Mouse (Mus musculus) MEL (cell line): ENCODE measurements around the gene Mcoln3. TPM values are rescaled to one million over a fixed set of nuclear protein-coding genes. Genes with fewer than 3 reads are reported as not detected.
A peak's percentile ranks its signal among the peaks of the same experiment; 100 is the strongest.

ENCODE experiments used
- DNase-seq: peaks from one replicate; pipeline ENCODE4 v3.0.0; 2011; ENCODE audit warnings: low read depth, low spot score
- H3K27ac ChIP-seq: 2 replicates; pipeline ENCODE4 v1.5.1; 2012; ENCODE audit warnings: low read depth, mild to moderate bottlenecking, control low read depth, low read length, moderate library complexity; ENCODE audit not compliant: control insufficient read depth
- H3K27me3 ChIP-seq, 2 experiments: fragments of 150-350 bp in 1 of 2; sonication (generic) in 1 of 2; 2 replicates each; pipeline ENCODE4 v1.6.1; 2012; ENCODE audit warnings: low read length in 2 of 2, mild to moderate bottlenecking in 2 of 2, improper control_type of control experiment in 1 of 2, moderate library complexity in 1 of 2; ENCODE audit not compliant: insufficient read depth in 2 of 2, control insufficient read depth in 1 of 2
- H3K36me3 ChIP-seq, 2 experiments: 2 replicates each; pipeline ENCODE4 v1.6.1; 2012 to 2014; ENCODE audit warnings: low read length in 2 of 2, improper control_type of control experiment in 1 of 2, inconsistent platforms in 1 of 2, mild to moderate bottlenecking in 1 of 2; ENCODE audit not compliant: insufficient read depth in 2 of 2, control insufficient read depth in 1 of 2
- H3K4me1 ChIP-seq, 2 experiments: fragments of 150-350 bp in 1 of 2; sonication (generic) in 1 of 2; 2 replicates each; pipeline ENCODE4 v1.6.1; 2012; ENCODE audit warnings: low read length in 2 of 2, improper control_type of control experiment in 1 of 2, mild to moderate bottlenecking in 1 of 2; ENCODE audit not compliant: insufficient read depth in 2 of 2, control insufficient read depth in 1 of 2
- H3K4me3 ChIP-seq, 2 experiments: fragments of 150-350 bp in 1 of 2; sonication (generic) in 1 of 2; 2 replicates each; pipeline ENCODE4 v1.5.1; 2012; ENCODE audit warnings: low read depth in 2 of 2, low read length in 2 of 2, mild to moderate bottlenecking in 2 of 2, moderate library complexity in 2 of 2, control low read depth in 1 of 2, improper control_type of control experiment in 1 of 2; ENCODE audit not compliant: control insufficient read depth in 1 of 2, insufficient read depth in 1 of 2
- H3K79me2 ChIP-seq: 2 replicates; pipeline ENCODE4 v1.6.1; 2012; ENCODE audit warnings: mild to moderate bottlenecking, low read length, moderate library complexity; ENCODE audit not compliant: control insufficient read depth, poor library complexity, insufficient read depth
- H3K9ac ChIP-seq: 2 replicates; pipeline ENCODE4 v1.6.1; 2012; ENCODE audit warnings: low read depth, mild to moderate bottlenecking, control low read depth, low read length, moderate library complexity; ENCODE audit not compliant: control insufficient read depth, poor library complexity, severe bottlenecking
- H3K9me3 ChIP-seq: fragments of 150-350 bp; sonication (generic); replicated peaks from 2 replicates; pipeline ENCODE4 v1.6.1; 2012; ENCODE audit warnings: mild to moderate bottlenecking, low read length, improper control_type of control experiment, moderate library complexity; ENCODE audit not compliant: insufficient read depth
- BHLHE40 ChIP-seq: IDR thresholded peaks from 2 replicates; pipeline ENCODE4 v1.6.1; 2012; ENCODE audit warnings: low read depth, mild to moderate bottlenecking, inconsistent platforms, low read length, improper control_type of control experiment, borderline replicate concordance
- CHD1 ChIP-seq: IDR thresholded peaks from 2 replicates; pipeline ENCODE4 v1.6.1; 2012; ENCODE audit warnings: low read depth, mild to moderate bottlenecking, inconsistent platforms, low read length, improper control_type of control experiment
- CTCF ChIP-seq, 3 experiments: IDR thresholded peaks in 2 of 3; conservative IDR thresholded peaks in 1 of 3; 2 replicates each; pipeline ENCODE4 v1.5.1; 2011 to 2012; ENCODE audit warnings: low read length in 3 of 3, low read depth in 2 of 3, mild to moderate bottlenecking in 2 of 3, improper control_type of control experiment in 1 of 3, inconsistent platforms in 1 of 3, mixed read lengths in 1 of 3, moderate library complexity in 1 of 3; ENCODE audit not compliant: control insufficient read depth in 1 of 3, insufficient read depth in 1 of 3, poor library complexity in 1 of 3, severe bottlenecking in 1 of 3
- ELF1 ChIP-seq: IDR thresholded peaks from 2 replicates; pipeline ENCODE4 v1.6.1; 2014; ENCODE audit warnings: low read depth, mild to moderate bottlenecking, inconsistent platforms, low read length, improper control_type of control experiment, moderate library complexity
- KAT2A ChIP-seq: conservative IDR thresholded peaks from 2 replicates; pipeline ENCODE4 v1.6.1; 2012; ENCODE audit warnings: low read depth, low read length, improper control_type of control experiment, inconsistent platforms
- MAFK ChIP-seq: IDR thresholded peaks from 2 replicates; pipeline ENCODE4 v1.6.1; 2011; ENCODE audit warnings: low read depth, mild to moderate bottlenecking, low read length, improper control_type of control experiment, borderline replicate concordance
- MEF2A ChIP-seq: IDR thresholded peaks from 2 replicates; pipeline ENCODE4 v1.6.1; 2014; ENCODE audit warnings: low read depth, mild to moderate bottlenecking, inconsistent platforms, low read length, improper control_type of control experiment; ENCODE audit not compliant: poor library complexity, insufficient replicate concordance, severe bottlenecking; ENCODE audit errors: extremely low read depth
- MYB ChIP-seq: IDR thresholded peaks from 2 replicates; pipeline ENCODE4 v1.6.1; 2011; ENCODE audit warnings: mild to moderate bottlenecking, low read depth, low read length, improper control_type of control experiment
- RAD21 ChIP-seq: IDR thresholded peaks from 2 replicates; pipeline ENCODE4 v1.6.1; 2011; ENCODE audit warnings: mild to moderate bottlenecking, low read depth, low read length, improper control_type of control experiment
- RCOR1 ChIP-seq: IDR thresholded peaks from 2 replicates; pipeline ENCODE4 v1.6.1; 2012; ENCODE audit warnings: low read depth, mild to moderate bottlenecking, inconsistent platforms, low read length, improper control_type of control experiment
- SIN3A ChIP-seq: IDR thresholded peaks from 2 replicates; pipeline ENCODE4 v1.6.1; 2012; ENCODE audit warnings: low read length, improper control_type of control experiment, inconsistent platforms
- SMC3 ChIP-seq: IDR thresholded peaks from 2 replicates; pipeline ENCODE4 v1.6.1; 2011; ENCODE audit warnings: low read depth, low read length, improper control_type of control experiment
- TBP ChIP-seq: IDR thresholded peaks from 2 replicates; pipeline ENCODE4 v1.8.0; 2011; ENCODE audit warnings: low read depth, low read length, improper control_type of control experiment
- TCF12 ChIP-seq: IDR thresholded peaks from 2 replicates; pipeline ENCODE4 v1.6.1; 2014; ENCODE audit warnings: low read depth, mild to moderate bottlenecking, inconsistent platforms, low read length, improper control_type of control experiment, moderate library complexity
- USF2 ChIP-seq, 2 experiments: IDR thresholded peaks; 2 replicates each; pipeline ENCODE4 v1.6.1; 2011 to 2012; ENCODE audit warnings: improper control_type of control experiment in 2 of 2, low read length in 2 of 2, borderline replicate concordance in 1 of 2, inconsistent platforms in 1 of 2, low read depth in 1 of 2, mild to moderate bottlenecking in 1 of 2; ENCODE audit not compliant: insufficient read depth in 1 of 2
- ZC3H11A ChIP-seq: IDR thresholded peaks from 2 replicates; pipeline ENCODE4 v1.6.1; 2012; ENCODE audit warnings: low read depth, mild to moderate bottlenecking, inconsistent platforms, low read length, improper control_type of control experiment
- ZNF384 ChIP-seq: IDR thresholded peaks from 2 replicates; pipeline ENCODE4 v1.6.1; 2012; ENCODE audit warnings: low read depth, mild to moderate bottlenecking, inconsistent platforms, low read length, improper control_type of control experiment
- polyA plus RNA-seq, 2 experiments: library from polyadenylated mRNA; stranded (reverse) in 1 of 2; unstranded in 1 of 2; fragments of >175 nt in 1 of 2; fragments of >200 nt in 1 of 2; gene quantifications; 2 replicates each; pipeline versions ENCODE4 v1.2.1 to v1.2.4; 2012; ENCODE audit warnings: low replicate concordance in 2 of 2, low read depth in 1 of 2; ENCODE audit not compliant: insufficient read length in 2 of 2, insufficient read depth in 1 of 2, missing spikeins in 1 of 2
- total RNA-seq: library from RNA; depleted of rRNA; stranded (reverse); fragments of 300-350 nt; gene quantifications from 2 replicates; pipeline ENCODE4 v1.2.3, GENCODE M21; 2012

Gene Mcoln3
- total and polyA plus RNA-seq, 3 experiments, result not detected

- no peak overlapping the region for H3K27ac ChIP-seq
- no peaks in the 10 kb centered on the region for H3K9me3 ChIP-seq
- no peaks in the 10 kb centered on the region for H3K27me3 ChIP-seq
- peak; percentile 20 for DNase-seq
- TF ChIP-seq MYB, result no peak
- TF ChIP-seq MAFK, result no peak
- no peak for TF ChIP-seq RAD21
- no peak for TF ChIP-seq ELF1
- no peak for TF ChIP-seq TBP
- TF ChIP-seq MEF2A, result no peak
- TF ChIP-seq SIN3A, result no peak
- no peak for TF ChIP-seq ZC3H11A
- no peak for TF ChIP-seq CTCF (IDR thresholded peaks at IDR 0.05 in 2 of 3, conservative IDR thresholded peaks at IDR 0.05 in 1 of 3; ENCODE audit: control insufficient read depth in 1 of 3, insufficient read depth in 1 of 3, low read depth in 2 of 3, low read length in 3 of 3, poor library complexity in 1 of 3, severe bottlenecking in 1 of 3)
- TF ChIP-seq RCOR1, result no peak
- no peak for TF ChIP-seq BHLHE40
- no peak for TF ChIP-seq KAT2A
- no peak for TF ChIP-seq ZNF384
- no peak for TF ChIP-seq CHD1
- TF ChIP-seq TCF12, result no peak
- no peak for TF ChIP-seq USF2 (IDR thresholded peaks at IDR 0.05; ENCODE audit: borderline replicate concordance in 1 of 2, insufficient read depth in 1 of 2, low read depth in 1 of 2, low read length in 2 of 2)
- H3K36me3 ChIP-seq, result no peaks in the 10 kb centered on the region
- no peaks in the 10 kb centered on the region for H3K4me1 ChIP-seq
- H3K9ac ChIP-seq, result no peak overlapping the region
- no peak overlapping the region for H3K4me3 ChIP-seq
- H3K79me2 ChIP-seq, result no peaks in the 10 kb centered on the region
These were observed 63.1 kb downstream of the Mcoln3 start for GRCm38 (mm10) chr3:146180341-146180740.

GRCm38 (mm10) chr3:146180986-146181385 lies 63.7 kb downstream of the Mcoln3 start:
- DNase-seq, result peak; percentile 69
- no peaks in the 10 kb centered on the region for H3K79me2 ChIP-seq
- TF ChIP-seq SMC3 (peak; percentile 59), RAD21 (peak; percentile 53), CTCF (IDR thresholded peaks at IDR 0.05 in 2 of 3, conservative IDR thresholded peaks at IDR 0.05 in 1 of 3; ENCODE audit: control insufficient read depth in 1 of 3, insufficient read depth in 1 of 3, low read depth in 2 of 3, low read length in 3 of 3, poor library complexity in 1 of 3, severe bottlenecking in 1 of 3) (peak; percentile 63 to 81 (median 70)), SIN3A (no peak), ELF1 (no peak), USF2 (IDR thresholded peaks at IDR 0.05; ENCODE audit: borderline replicate concordance in 1 of 2, insufficient read depth in 1 of 2, low read depth in 1 of 2, low read length in 2 of 2) (no peak)
- H3K4me1 ChIP-seq, result no peaks in the 10 kb centered on the region
- H3K27me3 ChIP-seq, result no peaks in the 10 kb centered on the region
- no peak overlapping the region for H3K4me3 ChIP-seq
- H3K27ac ChIP-seq, result no peak overlapping the region
- H3K36me3 ChIP-seq, result no peaks in the 10 kb centered on the region
- H3K9ac ChIP-seq, result no peak overlapping the region
- no peaks in the 10 kb centered on the region for H3K9me3 ChIP-seq
